Mouse (Mus musculus) bone marrow, adult 2 months (tissue): ENCODE data around the gene Ankrd1.

Experiments
- CTCF ChIP-seq: fragments of 200-500 bp; IDR thresholded peaks from 2 replicates; pipeline ENCODE4 v1.5.1; 2011; ENCODE audit warnings: low read length, control low read depth; ENCODE audit not compliant: control insufficient read depth, insufficient read depth
- POLR2A ChIP-seq: fragments of 200-500 bp; IDR thresholded peaks from 2 replicates; pipeline ENCODE4 v1.6.1; 2011; ENCODE audit warnings: low read depth, mild to moderate bottlenecking, control low read depth, low read length, borderline replicate concordance; ENCODE audit not compliant: control insufficient read depth

- TF ChIP-seq CTCF (no peak), POLR2A (no peak)
Observed at GRCm38 (mm10) chr19:36098916-36099315, 21.0 kb downstream of the Ankrd1 start.
